Mouse (Mus musculus) kidney, adult 2 months (tissue): Measurements from ENCODE around the gene Gm21885.

Source experiments
- CTCF ChIP-seq: fragments of 200-500 bp; conservative IDR thresholded peaks from 2 replicates; pipeline ENCODE4 v1.5.1; 2011; ENCODE audit warnings: low read depth, mild to moderate bottlenecking, control low read depth, low read length, moderate library complexity, mixed read lengths; ENCODE audit not compliant: insufficient read depth, insufficient read length
- POLR2A ChIP-seq: fragments of 200-500 bp; IDR thresholded peaks from one replicate; pipeline ENCODE4 v1.6.1; 2011; ENCODE audit warnings: low read depth, low read length, control low read depth

DNA sequence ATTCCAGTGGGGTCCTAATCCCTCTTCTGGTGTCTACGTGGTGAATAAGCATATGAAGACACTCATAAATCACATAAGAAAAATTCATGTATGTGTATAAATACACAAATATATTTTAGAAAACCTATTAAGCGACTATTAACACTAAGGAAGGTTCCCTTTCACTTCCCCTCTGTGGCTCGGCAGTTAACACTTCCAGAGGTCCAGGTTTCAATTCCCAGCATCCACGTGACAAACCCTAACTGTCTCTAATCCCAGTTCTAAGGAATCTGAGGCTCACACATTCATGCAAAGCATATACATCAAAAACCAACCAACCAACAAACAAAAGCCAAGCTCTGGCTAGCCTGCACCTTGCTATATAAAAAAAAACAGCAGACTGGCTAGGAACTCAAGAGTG lies 35.8 kb downstream of the Gm21885 start:
- TF ChIP-seq CTCF (no peak), POLR2A (no peak)
